ENCODE assay signal across 8 mouse cellular contexts in genomic region chr3:103801631-103802531, GRCm38 (mm10). TPM values are rescaled to one million over a fixed set of nuclear protein-coding genes. Genes with fewer than 3 reads are reported as not detected.
DNase-seq lines count a peak whose midpoint lies in the region; ATAC-seq lines count a peak whose summit lies in the region.

No protein-coding gene starts in this region.

- no peaks in the 10 kb centered on the region for H3K27me3 ChIP-seq in embryonic facial prominence, embryonic 13.5 days
- no peaks in the 10 kb centered on the region for H3K27me3 ChIP-seq in heart, embryonic 14.5 days (ENCODE audit: control insufficient read depth, insufficient read depth, low read length)
- no peaks in the 10 kb centered on the region for H3K27me3 ChIP-seq in liver, embryonic 12.5 days (replicated peaks)

- peak; percentile 48 to 81 for DNase-seq in urinary bladder, adult 18-20 months (ENCODE audit: low spot score in 2 of 2)
- no peak for DNase-seq in urinary bladder, postnatal 10 days (ENCODE audit: low spot score)
- DNase-seq in kidney, postnatal 25 days: peak; percentile 86 to 94
- DNase-seq in ovary, postnatal 10 days (ENCODE audit: low spot score): peak; percentile 36
- peak; percentile 57 for DNase-seq in thymus, postnatal 4 days

- ATAC-seq in embryonic facial prominence, embryonic 13.5 days (ENCODE audit: insufficient number of reproducible peaks, insufficient read depth, low FRiP score, low TSS enrichment, low read depth): no peak
- peak; percentile 89 for ATAC-seq in heart, embryonic 14.5 days (ENCODE audit: insufficient number of reproducible peaks, insufficient read depth, low FRiP score, low read depth)
- ATAC-seq in liver, embryonic 12.5 days: peak; percentile 68

- 73% methylated on average over 10 of the region's 10 CpGs for WGBS in embryonic facial prominence, embryonic 13.5 days
- 47% methylated on average over 10 of the region's 10 CpGs for WGBS in heart, embryonic 14.5 days
- WGBS in liver, embryonic 12.5 days (ENCODE audit: insufficient replicate concordance): 21% methylated on average over 10 of the region's 10 CpGs

- H3K4me3 ChIP-seq in embryonic facial prominence, embryonic 13.5 days: no peak overlapping the region
- no peak overlapping the region for H3K4me3 ChIP-seq in heart, embryonic 14.5 days (ENCODE audit: control insufficient read depth in 1 of 2, insufficient read depth in 1 of 2, low read depth in 1 of 2, low read length in 2 of 2)
- H3K4me3 ChIP-seq in liver, embryonic 12.5 days: no peak overlapping the region; the same call in 1 of the 2 replicates

- 0 out of 2 replicates have a peak overlapping the region, but pooled peaks have one; percentile 5 for H3K27ac ChIP-seq in embryonic facial prominence, embryonic 13.5 days
- peak overlapping the region; percentile 86 to 91 for H3K27ac ChIP-seq in heart, embryonic 14.5 days (replicated peaks in 1 of 2; ENCODE audit: control insufficient read depth in 1 of 2, insufficient read depth in 1 of 2, low read depth in 2 of 2, low read length in 2 of 2)
- H3K27ac ChIP-seq in liver, embryonic 12.5 days: peak overlapping the region; percentile 94

- H3K36me3 ChIP-seq in embryonic facial prominence, embryonic 13.5 days: peaks cover 41% of the 10 kb centered on the region
- peaks cover 39% of the 10 kb centered on the region for H3K36me3 ChIP-seq in heart, embryonic 14.5 days (ENCODE audit: control insufficient read depth, insufficient read depth, low read length)
- peaks cover 57% of the 10 kb centered on the region for H3K36me3 ChIP-seq in liver, embryonic 12.5 days

- H3K4me2 ChIP-seq in embryonic facial prominence, embryonic 13.5 days: no peak overlapping the region; the same call in 1 of the 2 replicates
- peak overlapping the region; percentile 34 for H3K4me2 ChIP-seq in heart, embryonic 14.5 days (ENCODE audit: low read length)
- peak overlapping the region; percentile 38 for H3K4me2 ChIP-seq in liver, embryonic 12.5 days

- no peak overlapping the region; the same call in 1 of the 2 replicates for H3K9ac ChIP-seq in embryonic facial prominence, embryonic 13.5 days
- peak overlapping the region; percentile 30; the same call in 1 of the 2 replicates for H3K9ac ChIP-seq in heart, embryonic 14.5 days (ENCODE audit: low read length)
- H3K9ac ChIP-seq in liver, embryonic 12.5 days: peak overlapping the region; percentile 67

- no peaks in the 10 kb centered on the region for H3K9me3 ChIP-seq in embryonic facial prominence, embryonic 13.5 days
- H3K9me3 ChIP-seq in heart, embryonic 14.5 days (ENCODE audit: control insufficient read depth, low read length): no peaks in the 10 kb centered on the region
- H3K9me3 ChIP-seq in liver, embryonic 12.5 days (replicated peaks): no peaks in the 10 kb centered on the region

- no peaks in the 10 kb centered on the region for H3K4me1 ChIP-seq in embryonic facial prominence, embryonic 13.5 days
- H3K4me1 ChIP-seq in heart, embryonic 14.5 days (ENCODE audit: control insufficient read depth in 2 of 2, insufficient read depth in 2 of 2, low read length in 2 of 2): peaks cover 8 to 10% of the 10 kb centered on the region in 2 experiments
- peaks cover 91% of the 10 kb centered on the region for H3K4me1 ChIP-seq in liver, embryonic 12.5 days

RNA-seq across cellular contexts. Expression of gene Dclre1b, which starts 7.4 kb away (rescaled TPM):
- polyA plus RNA-seq in embryonic facial prominence, embryonic 13.5 days (2015; fragmentation: Nextera tagmentation; extraction: Ambion mirVana): 30.9 and 32.9 TPM in 2 replicates
- polyA plus RNA-seq in heart, embryonic 14.5 days (2014; fragmentation: Nextera tagmentation; extraction: Ambion mirVana): 19.8 and 23.6 TPM in 2 replicates
- polyA plus RNA-seq in liver, embryonic 12.5 days (2016; fragmentation: Nextera tagmentation; extraction: Ambion mirVana): 28.4 and 30.8 TPM in 2 replicates

RNA-seq across cellular contexts. Expression of gene Ap4b1, which starts 7.4 kb away (rescaled TPM):
- 19.6 and 22.2 TPM in 2 replicates for polyA plus RNA-seq in embryonic facial prominence, embryonic 13.5 days (2015; fragmentation: Nextera tagmentation; extraction: Ambion mirVana)
- 16.6 and 18.9 TPM in 2 replicates for polyA plus RNA-seq in heart, embryonic 14.5 days (2014; fragmentation: Nextera tagmentation; extraction: Ambion mirVana)
- 18.7 and 19.4 TPM in 2 replicates for polyA plus RNA-seq in liver, embryonic 12.5 days (2016; fragmentation: Nextera tagmentation; extraction: Ambion mirVana)

RNA-seq across cellular contexts. Expression of gene Gm43064, which starts 7.5 kb away (rescaled TPM):
- 0.24 and 0.91 TPM in 2 replicates for polyA plus RNA-seq in embryonic facial prominence, embryonic 13.5 days (2015; fragmentation: Nextera tagmentation; extraction: Ambion mirVana)
- 0.39 TPM in 1 of 2 replicates, not detected in the other for polyA plus RNA-seq in heart, embryonic 14.5 days (2014; fragmentation: Nextera tagmentation; extraction: Ambion mirVana)
- polyA plus RNA-seq in liver, embryonic 12.5 days (2016; fragmentation: Nextera tagmentation; extraction: Ambion mirVana): 0.56 and 0.60 TPM in 2 replicates

RNA-seq across cellular contexts. Expression of gene Hipk1, which starts 10.5 kb away (rescaled TPM):
- 11.6 and 13.8 TPM in 2 replicates for polyA plus RNA-seq in embryonic facial prominence, embryonic 13.5 days (2015; fragmentation: Nextera tagmentation; extraction: Ambion mirVana)
- 14.4 and 15.3 TPM in 2 replicates for polyA plus RNA-seq in heart, embryonic 14.5 days (2014; fragmentation: Nextera tagmentation; extraction: Ambion mirVana)
- 17.7 and 18.1 TPM in 2 replicates for polyA plus RNA-seq in liver, embryonic 12.5 days (2016; fragmentation: Nextera tagmentation; extraction: Ambion mirVana)

RNA-seq across cellular contexts. Expression of gene Bcl2l15, which starts 30.5 kb away (rescaled TPM):
- 0.37 and 0.56 TPM in 2 replicates for polyA plus RNA-seq in embryonic facial prominence, embryonic 13.5 days (2015; fragmentation: Nextera tagmentation; extraction: Ambion mirVana)
- 0.23 and 0.31 TPM in 2 replicates for polyA plus RNA-seq in heart, embryonic 14.5 days (2014; fragmentation: Nextera tagmentation; extraction: Ambion mirVana)
- 1.6 and 1.7 TPM in 2 replicates for polyA plus RNA-seq in liver, embryonic 12.5 days (2016; fragmentation: Nextera tagmentation; extraction: Ambion mirVana)

Comparison
In these comparisons a context has a peak if more than half of its experiments do, and no peak if none do; other contexts are left out.
1. H3K27ac ChIP-seq: peak in every context shown above with its lines; median percentile 94 in liver, embryonic 12.5 days; 88 in heart, embryonic 14.5 days; 5 in embryonic facial prominence, embryonic 13.5 days.